Mouse (Mus musculus): ENCODE measurements around the gene 6430550D23Rik.

GRCm38 (mm10) chr2:155944685-155945084 is 63.1 kb downstream of the 6430550D23Rik start:
- TF ChIP-seq CTCF (conservative IDR thresholded peaks at IDR 0.05; ENCODE audit: low read length) (no peak), NANOG (IDR thresholded peaks at IDR 0.05; ENCODE audit: borderline replicate concordance, low read length) (no peak), POU5F1 (IDR thresholded peaks at IDR 0.05; ENCODE audit: borderline replicate concordance, low read length) (no peak)

Measured in E14TG2a.4 (cell line).